Mouse (Mus musculus) ovary, adult 18-20 months (tissue): ENCODE data around the gene Btbd35f30.
"Not testable (repeated sequence)": the region's sequence is repeated elsewhere in the genome, so short reads cannot be mapped to it uniquely, and the experiment has no call there.

Experiments
- DNase-seq: peaks from one replicate; pipeline ENCODE4 v3.0.0; 2022; ENCODE audit warnings: low spot score, mixed read lengths

Gene Btbd35f30

GRCm38 (mm10) chrX:32894325-32894724, at the start of gene Btbd35f30:
Btbd35f30 (plus strand) TSS chrX:32894625.
- not testable (repeated sequence) for DNase-seq

- not testable (repeated sequence) for DNase-seq
These were observed 47.0 kb downstream of the Btbd35f30 start, which contains the start of gene Gm21789 for GRCm38 (mm10) chrX:32941468-32941867. Gm21789 (plus strand) TSS chrX:32941768.
